Mouse (Mus musculus) CH12.LX (cell line): ENCODE measurements around the gene Zswim9. TPM values are rescaled to one million over a fixed set of nuclear protein-coding genes. Genes with fewer than 3 reads are reported as not detected.

Experiments
- DNase-seq: peaks from one replicate; pipeline ENCODE4 v3.0.0-alpha.2; 2013; ENCODE audit errors: extremely low read depth
- H3K27ac ChIP-seq: 2 replicates; pipeline ENCODE4 v1.5.1; 2012; ENCODE audit warnings: low read depth, mild to moderate bottlenecking, control low read depth, moderate library complexity; ENCODE audit not compliant: insufficient read depth
- H3K27me3 ChIP-seq: replicated peaks from 2 replicates; pipeline ENCODE3; 2012; ENCODE audit warnings: inconsistent platforms
- H3K36me3 ChIP-seq, 2 experiments: replicated peaks in 1 of 2; 2 replicates each; pipeline versions ENCODE3 to v1.6.1; 2012; ENCODE audit warnings: inconsistent platforms in 1 of 2, low read length in 1 of 2, mild to moderate bottlenecking in 1 of 2, mixed read lengths in 1 of 2, moderate library complexity in 1 of 2; ENCODE audit not compliant: control insufficient read depth in 1 of 2, insufficient read depth in 1 of 2
- H3K4me1 ChIP-seq, 2 experiments: 2 replicates each; pipeline ENCODE4 v1.6.1; 2012; ENCODE audit warnings: inconsistent platforms in 1 of 2, moderate library complexity in 1 of 2; ENCODE audit not compliant: insufficient read depth in 2 of 2, control insufficient read depth in 1 of 2
- H3K4me2 ChIP-seq: 2 replicates; pipeline ENCODE4 v1.6.1; 2012; ENCODE audit warnings: low read depth, mild to moderate bottlenecking, control low read depth; ENCODE audit not compliant: poor library complexity, insufficient read depth, severe bottlenecking
- H3K4me3 ChIP-seq, 3 experiments: fragments of 150-350 bp in 1 of 3; sonication (generic) in 1 of 3; replicated peaks in 1 of 3; 2 replicates each; pipeline versions ENCODE3 to v1.5.1; 2011 to 2012; ENCODE audit warnings: low read depth in 2 of 3, low read length in 2 of 3, mild to moderate bottlenecking in 2 of 3, moderate library complexity in 2 of 3, control low read depth in 1 of 3, improper control_type of control experiment in 1 of 3, inconsistent platforms in 1 of 3, mixed read lengths in 1 of 3; ENCODE audit not compliant: poor library complexity in 1 of 3
- H3K79me2 ChIP-seq: replicated peaks from 2 replicates; pipeline ENCODE4 v1.6.1; 2012; ENCODE audit warnings: mild to moderate bottlenecking, moderate library complexity; ENCODE audit not compliant: control insufficient read depth, poor library complexity, insufficient read depth, severe bottlenecking; ENCODE audit errors: extremely low read depth
- H3K9ac ChIP-seq: 2 replicates; pipeline ENCODE4 v1.6.1; 2012; ENCODE audit warnings: low read depth, mild to moderate bottlenecking, control low read depth, moderate library complexity; ENCODE audit not compliant: insufficient read depth
- H3K9me3 ChIP-seq: replicated peaks from 2 replicates; pipeline ENCODE3; 2012; ENCODE audit warnings: low read length, inconsistent platforms, mixed read lengths
- CHD1 ChIP-seq: IDR thresholded peaks from 2 replicates; pipeline ENCODE4 v1.6.1; 2012; ENCODE audit warnings: low read depth, low read length, improper control_type of control experiment, inconsistent platforms
- CHD2 ChIP-seq: IDR thresholded peaks from 2 replicates; pipeline ENCODE4 v1.6.1; 2011; ENCODE audit warnings: low read length, improper control_type of control experiment
- E2F4 ChIP-seq: IDR thresholded peaks from 2 replicates; pipeline ENCODE4 v1.6.1; 2011; ENCODE audit warnings: low read depth, low read length, improper control_type of control experiment; ENCODE audit not compliant: insufficient replicate concordance
- ELF1 ChIP-seq: IDR thresholded peaks from 2 replicates; pipeline ENCODE4 v1.6.1; 2014; ENCODE audit warnings: low read depth, mild to moderate bottlenecking, inconsistent platforms, low read length, improper control_type of control experiment
- EP300 ChIP-seq: IDR thresholded peaks from 2 replicates; pipeline ENCODE4 v1.6.1; 2011; ENCODE audit warnings: low read length, improper control_type of control experiment
- IRF4 ChIP-seq: IDR thresholded peaks from 2 replicates; pipeline ENCODE4 v1.6.1; 2014; ENCODE audit warnings: low read depth, mild to moderate bottlenecking, inconsistent platforms, low read length, improper control_type of control experiment
- MAX ChIP-seq: IDR thresholded peaks from 2 replicates; pipeline ENCODE4 v1.6.1; 2011; ENCODE audit warnings: low read length, improper control_type of control experiment
- MAZ ChIP-seq: IDR thresholded peaks from 2 replicates; pipeline ENCODE4 v1.6.1; 2012; ENCODE audit warnings: low read depth, mild to moderate bottlenecking, inconsistent platforms, low read length, improper control_type of control experiment, moderate library complexity
- MEF2A ChIP-seq: IDR thresholded peaks from 2 replicates; pipeline ENCODE4 v1.6.1; 2014; ENCODE audit warnings: low read depth, mild to moderate bottlenecking, inconsistent platforms, low read length, improper control_type of control experiment, borderline replicate concordance
- MXI1 ChIP-seq: IDR thresholded peaks from 2 replicates; pipeline ENCODE4 v1.6.1; 2011; ENCODE audit warnings: mild to moderate bottlenecking, low read depth, low read length, improper control_type of control experiment
- NELFE ChIP-seq: IDR thresholded peaks from 2 replicates; pipeline ENCODE4 v1.6.1; 2011; ENCODE audit warnings: low read depth, low read length, improper control_type of control experiment
- PAX5 ChIP-seq: IDR thresholded peaks from 2 replicates; pipeline ENCODE4 v1.6.1; 2012; ENCODE audit warnings: low read length, inconsistent platforms, mixed read lengths
- POLR2A ChIP-seq: IDR thresholded peaks from 2 replicates; pipeline ENCODE4 v1.6.1; 2011; ENCODE audit warnings: low read depth, mild to moderate bottlenecking, improper control_type of control experiment, low read length
- RAD21 ChIP-seq: IDR thresholded peaks from 2 replicates; pipeline ENCODE4 v1.6.1; 2011; ENCODE audit warnings: low read depth, mild to moderate bottlenecking, low read length, improper control_type of control experiment, moderate library complexity
- SIN3A ChIP-seq: IDR thresholded peaks from 2 replicates; pipeline ENCODE4 v1.6.1; 2012; ENCODE audit warnings: low read length, improper control_type of control experiment, inconsistent platforms
- SMC3 ChIP-seq: IDR thresholded peaks from 2 replicates; pipeline ENCODE4 v1.6.1; 2011; ENCODE audit warnings: low read depth, low read length, improper control_type of control experiment
- TBP ChIP-seq: conservative IDR thresholded peaks from 2 replicates; pipeline ENCODE4 v1.6.1; 2011; ENCODE audit warnings: low read depth, low read length, improper control_type of control experiment
- TCF12 ChIP-seq: IDR thresholded peaks from 2 replicates; pipeline ENCODE4 v1.6.1; 2014; ENCODE audit warnings: low read depth, mild to moderate bottlenecking, inconsistent platforms, low read length, improper control_type of control experiment
- UBTF ChIP-seq: IDR thresholded peaks from 2 replicates; pipeline ENCODE4 v1.6.1; 2012; ENCODE audit warnings: low read depth, mild to moderate bottlenecking, inconsistent platforms, low read length, improper control_type of control experiment, moderate library complexity
- USF2 ChIP-seq: conservative IDR thresholded peaks from 2 replicates; pipeline ENCODE4 v1.6.1; 2011; ENCODE audit warnings: low read depth, low read length, improper control_type of control experiment
- ZKSCAN1 ChIP-seq: IDR thresholded peaks from 2 replicates; pipeline ENCODE4 v1.6.1; 2012; ENCODE audit warnings: low read depth, inconsistent platforms, low read length, improper control_type of control experiment, borderline replicate concordance
- ZMIZ1 ChIP-seq: IDR thresholded peaks from 2 replicates; pipeline ENCODE4 v1.6.1; 2012; ENCODE audit warnings: low read depth, mild to moderate bottlenecking, inconsistent platforms, low read length, improper control_type of control experiment
- ZNF384 ChIP-seq: IDR thresholded peaks from 2 replicates; pipeline ENCODE4 v1.6.1; 2012; ENCODE audit warnings: low read depth, low read length, improper control_type of control experiment, inconsistent platforms
- dilution Hi-C: fragments of 300-500 bp; cut with MboI; formaldehyde crosslinking; loops from 2 replicates; pipeline ENCODE4 v1.14.3; 2020; ENCODE audit warnings: low sequenced_read_pairs; ENCODE audit not compliant: extremely low pct_unique_long_range_greater_than_20kb, extremely low pct_ligation_motif_present
- in situ Hi-C: fragments of 300-500 bp; cut with MboI; formaldehyde crosslinking; loops from 3 replicates; pipeline ENCODE4 v1.14.3; 2019; ENCODE audit warnings: low sequenced_read_pairs, low pct_ligation_motif_present, low pct_unique_long_range_greater_than_20kb, mixed read lengths
- polyA plus RNA-seq: library from polyadenylated mRNA; unstranded; fragments of >175 nt; gene quantifications from 2 replicates; pipeline ENCODE4 v1.2.1, GENCODE M21; 2012; ENCODE audit warnings: low read depth; ENCODE audit not compliant: insufficient read length
- total RNA-seq, 2 experiments: library from RNA; depleted of rRNA; stranded (reverse); fragments of 300-350 nt in 1 of 2; fragments of >200 nt in 1 of 2; gene quantifications; 2 replicates each; pipeline ENCODE4 v1.2.3; 2012 to 2014

Zswim9 gene
- total and polyA plus RNA-seq, 3 experiments = 1.3 to 5.5 (median 4.2) TPM

DNA sequence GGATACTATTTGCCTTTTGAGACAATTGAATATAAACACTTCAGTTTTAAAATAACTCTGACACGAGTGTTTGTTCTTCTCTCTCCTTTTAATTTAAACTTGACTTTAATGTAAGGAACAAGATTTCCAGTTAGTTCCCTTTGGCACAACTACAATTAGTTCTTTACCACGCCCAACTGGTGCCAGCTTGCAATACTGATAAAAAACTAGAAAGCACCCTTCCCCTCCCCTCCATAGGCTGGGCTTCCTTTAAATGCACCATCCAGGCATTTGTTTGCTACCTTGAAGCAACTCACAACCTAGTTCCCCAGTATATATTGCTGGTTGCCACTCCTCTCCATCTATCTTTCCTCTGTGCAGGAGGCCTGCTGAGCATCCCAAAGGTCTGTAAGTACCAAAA is 45.8 kb upstream of the Zswim9 start, which contains the start of gene Pla2g4c:
Gene Pla2g4c (plus strand): TSS at position 340 of the 400 bp plus-strand sequence.
- dilution Hi-C loops (no loop called here), in situ Hi-C loops (no loop called here)
- no peak within 1 kb of the TSS for H3K27ac ChIP-seq
- H3K79me2 ChIP-seq = no peaks in the 10 kb centered on the region
- no peak within 1 kb of the TSS for H3K9ac ChIP-seq
- no peak for DNase-seq
- no peaks in the 10 kb centered on the region for H3K9me3 ChIP-seq
- H3K4me2 ChIP-seq = no peak within 1 kb of the TSS
- H3K4me1 ChIP-seq = no peaks in the 10 kb centered on the region
- no peaks in the 10 kb centered on the region for H3K27me3 ChIP-seq
- no peak within 1 kb of the TSS for H3K4me3 ChIP-seq
- peaks cover 0 to 23% of the 10 kb centered on the region in 2 experiments for H3K36me3 ChIP-seq
- no peak for TF ChIP-seq MXI1
- TF ChIP-seq MAX = no peak
- TF ChIP-seq USF2 = no peak
- no peak for TF ChIP-seq MAZ
- no peak for TF ChIP-seq E2F4
- no peak for TF ChIP-seq CHD2
- TF ChIP-seq UBTF = no peak
- no peak for TF ChIP-seq RAD21
- no peak for TF ChIP-seq EP300
- no peak for TF ChIP-seq SIN3A
- TF ChIP-seq ZKSCAN1 = no peak
- no peak for TF ChIP-seq PAX5
- TF ChIP-seq IRF4 = no peak
- no peak for TF ChIP-seq TBP
- TF ChIP-seq ZNF384 = no peak
- no peak for TF ChIP-seq TCF12

- TF ChIP-seq POLR2A (no peak), ELF1 (no peak), EP300 (no peak), SIN3A (no peak), ZMIZ1 (no peak), USF2 (no peak), CHD1 (no peak), MEF2A (no peak), E2F4 (no peak), RAD21 (no peak), SMC3 (no peak), MXI1 (no peak), NELFE (no peak)
- Histone ChIP-seq H3K79me2 (no peaks in the 10 kb centered on the region), H3K4me3 (no peak overlapping the region), H3K4me2 (no peak overlapping the region), H3K27ac (no peak overlapping the region), H3K36me3 (peaks cover 0 to 20% of the 10 kb centered on the region in 2 experiments), H3K4me1 (no peaks in the 10 kb centered on the region), H3K9ac (no peak overlapping the region), H3K27me3 (no peaks in the 10 kb centered on the region), H3K9me3 (no peaks in the 10 kb centered on the region)
- DNase-seq = peak; percentile 12
- in situ Hi-C loops = no loop called here
- dilution Hi-C loops = no loop called here
Observed at GRCm38 (mm10) chr7:13321424-13321823, 42.9 kb upstream of the Zswim9 start.
